Mouse (Mus musculus) liver, postnatal 0 days (tissue): ENCODE results near the gene Naa20.

ENCODE experiments used
- CTCF ChIP-seq: sonication (generic); IDR thresholded peaks from 2 replicates; pipeline ENCODE4 v1.5.1; 2016; ENCODE audit warnings: antibody characterized with exemption, low read depth
- EP300 ChIP-seq: IDR thresholded peaks from 2 replicates; pipeline ENCODE4 v1.6.1; 2016; ENCODE audit warnings: antibody characterized with exemption, low read depth, mild to moderate bottlenecking

DNA sequence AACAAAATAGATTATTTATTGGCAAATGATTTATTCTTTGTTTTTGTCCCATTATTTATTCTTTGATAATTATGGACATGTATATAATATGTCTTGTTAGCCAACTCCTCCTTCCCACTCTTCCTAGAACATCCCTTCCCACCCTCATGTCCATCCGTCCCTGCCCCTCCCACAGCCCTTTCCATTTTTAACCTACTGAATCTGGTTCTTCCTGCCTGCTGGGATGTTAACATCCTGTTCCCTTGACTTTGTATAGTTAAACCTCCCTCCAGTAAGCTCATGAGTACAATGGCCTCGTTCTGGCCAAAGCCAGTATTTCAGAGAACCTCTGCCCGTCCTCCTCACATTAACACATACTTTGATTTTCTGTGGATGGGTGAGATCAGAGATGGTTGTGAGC, 39.5 kb downstream of the Naa20 start:
- TF ChIP-seq EP300 (no peak), CTCF (no peak)
